Mouse (Mus musculus) CD4-positive helper T cell, adult 2 months (primary cell): ENCODE results near the gene Nav3.
"Not testable (repeated sequence)": the region's sequence is repeated elsewhere in the genome, so short reads cannot be mapped to it uniquely, and the experiment has no call there.

Experiments used
- DNase-seq: peaks from one replicate; pipeline ENCODE4 v3.0.0-alpha.2; 2012; ENCODE audit warnings: low read depth, missing footprints, low spot score

Gene Nav3

GRCm38 (mm10) chr10:110383506-110384229, 72.3 kb downstream of the Nav3 start:
- DNase-seq = not testable (repeated sequence)

- DNase-seq = no peak
Measured at GRCm38 (mm10) chr10:110380792-110381191, 75.2 kb downstream of the Nav3 start.

GRCm38 (mm10) chr10:110372724-110373455, 83.1 kb downstream of the Nav3 start:
- no peak for DNase-seq

GRCm38 (mm10) chr10:110352148-110352547, 103.9 kb downstream of the Nav3 start:
- DNase-seq = no peak

GRCm38 (mm10) chr10:110330030-110330429, 126.0 kb downstream of the Nav3 start:
- no peak for DNase-seq

GRCm38 (mm10) chr10:110329629-110330028, 126.4 kb downstream of the Nav3 start:
- DNase-seq = no peak

- no peak for DNase-seq
Measured at GRCm38 (mm10) chr10:110322082-110322632, 133.8 kb downstream of the Nav3 start.

- no peak for DNase-seq
Measured at GRCm38 (mm10) chr10:110317275-110317674, 138.7 kb downstream of the Nav3 start.

- no peak for DNase-seq
Measured at GRCm38 (mm10) chr10:110314525-110314924, 141.5 kb downstream of the Nav3 start.

GRCm38 (mm10) chr10:110313959-110314358, 142.0 kb downstream of the Nav3 start:
- DNase-seq = no peak

- no peak for DNase-seq
Measured at GRCm38 (mm10) chr10:110309511-110309910, 146.5 kb downstream of the Nav3 start.

GRCm38 (mm10) chr10:110305609-110306008, 150.4 kb downstream of the Nav3 start:
- no peak for DNase-seq

GRCm38 (mm10) chr10:110290016-110290623, 165.9 kb downstream of the Nav3 start:
- no peak for DNase-seq

GRCm38 (mm10) chr10:110283879-110284278, 172.1 kb downstream of the Nav3 start:
- DNase-seq = no peak

- no peak for DNase-seq
Measured at GRCm38 (mm10) chr10:110272818-110273217, 183.2 kb downstream of the Nav3 start.

- no peak for DNase-seq
Measured at GRCm38 (mm10) chr10:110270561-110270960, 185.4 kb downstream of the Nav3 start.

GRCm38 (mm10) chr10:110242128-110242561, 213.9 kb downstream of the Nav3 start:
- no peak for DNase-seq

GRCm38 (mm10) chr10:110240667-110241066, 215.3 kb downstream of the Nav3 start:
- no peak for DNase-seq

GRCm38 (mm10) chr10:110233307-110233930, 222.6 kb downstream of the Nav3 start:
- DNase-seq = no peak

GRCm38 (mm10) chr10:110206411-110206810, 249.6 kb downstream of the Nav3 start:
- no peak for DNase-seq

- no peak for DNase-seq
Measured at GRCm38 (mm10) chr10:110204121-110204697, 251.8 kb downstream of the Nav3 start.
